Mouse (Mus musculus) ES-Bruce4 (cell line): ENCODE measurements around the gene Nrxn3.

Source experiments
- CTCF ChIP-seq: IDR thresholded peaks from one replicate; pipeline ENCODE4 v1.8.1; 2011; ENCODE audit warnings: low read depth, low read length
- POLR2A ChIP-seq: IDR thresholded peaks from one replicate; pipeline ENCODE4 v1.8.1; 2011; ENCODE audit warnings: low read length; ENCODE audit not compliant: insufficient read depth

DNA sequence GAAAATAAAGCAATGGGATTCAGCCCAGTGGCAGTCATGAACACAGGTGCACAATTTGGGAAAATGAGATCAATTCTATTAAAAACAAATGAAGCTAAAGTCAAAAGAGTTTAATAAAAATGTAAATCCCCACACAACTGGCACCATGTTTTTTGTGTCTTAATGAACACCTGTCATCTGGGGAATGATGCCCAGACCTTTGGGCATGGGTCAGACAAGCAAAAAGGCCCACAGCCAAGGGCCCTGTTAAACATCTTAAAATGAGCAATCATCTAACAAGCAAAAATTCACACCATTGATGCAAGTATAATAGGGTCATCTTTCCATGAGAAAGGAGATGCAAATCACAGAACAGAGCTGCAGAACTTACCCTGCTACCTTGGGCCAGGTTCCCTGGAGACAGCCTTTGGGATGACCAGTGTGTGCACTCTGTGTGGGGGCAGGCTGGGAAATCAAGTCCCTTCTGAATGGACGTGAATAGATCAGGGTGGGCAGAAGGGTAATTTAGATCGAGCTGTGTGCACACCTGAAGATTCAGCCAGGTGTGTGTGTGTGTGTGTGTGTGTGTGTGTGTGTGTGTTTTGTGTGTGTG, 1223.3 kb downstream of the Nrxn3 start:
- TF ChIP-seq POLR2A (no peak), CTCF (no peak)
